Mouse (Mus musculus) CH12.LX (cell line): ENCODE results near the gene Ccdc114. TPM values are rescaled to one million over a fixed set of nuclear protein-coding genes. Genes with fewer than 3 reads are reported as not detected.

ENCODE experiments used
- DNase-seq: peaks from one replicate; pipeline ENCODE4 v3.0.0-alpha.2; 2013; ENCODE audit errors: extremely low read depth
- H3K27ac ChIP-seq: 2 replicates; pipeline ENCODE4 v1.5.1; 2012; ENCODE audit warnings: low read depth, mild to moderate bottlenecking, control low read depth, moderate library complexity; ENCODE audit not compliant: insufficient read depth
- H3K27me3 ChIP-seq: replicated peaks from 2 replicates; pipeline ENCODE3; 2012; ENCODE audit warnings: inconsistent platforms
- H3K36me3 ChIP-seq, 2 experiments: replicated peaks in 1 of 2; 2 replicates each; pipeline versions ENCODE3 to v1.6.1; 2012; ENCODE audit warnings: inconsistent platforms in 1 of 2, low read length in 1 of 2, mild to moderate bottlenecking in 1 of 2, mixed read lengths in 1 of 2, moderate library complexity in 1 of 2; ENCODE audit not compliant: control insufficient read depth in 1 of 2, insufficient read depth in 1 of 2
- H3K4me1 ChIP-seq, 2 experiments: 2 replicates each; pipeline ENCODE4 v1.6.1; 2012; ENCODE audit warnings: inconsistent platforms in 1 of 2, moderate library complexity in 1 of 2; ENCODE audit not compliant: insufficient read depth in 2 of 2, control insufficient read depth in 1 of 2
- H3K4me2 ChIP-seq: 2 replicates; pipeline ENCODE4 v1.6.1; 2012; ENCODE audit warnings: low read depth, mild to moderate bottlenecking, control low read depth; ENCODE audit not compliant: poor library complexity, insufficient read depth, severe bottlenecking
- H3K4me3 ChIP-seq, 3 experiments: fragments of 150-350 bp in 1 of 3; sonication (generic) in 1 of 3; replicated peaks in 1 of 3; 2 replicates each; pipeline versions ENCODE3 to v1.5.1; 2011 to 2012; ENCODE audit warnings: low read depth in 2 of 3, low read length in 2 of 3, mild to moderate bottlenecking in 2 of 3, moderate library complexity in 2 of 3, control low read depth in 1 of 3, improper control_type of control experiment in 1 of 3, inconsistent platforms in 1 of 3, mixed read lengths in 1 of 3; ENCODE audit not compliant: poor library complexity in 1 of 3
- H3K79me2 ChIP-seq: replicated peaks from 2 replicates; pipeline ENCODE4 v1.6.1; 2012; ENCODE audit warnings: mild to moderate bottlenecking, moderate library complexity; ENCODE audit not compliant: control insufficient read depth, poor library complexity, insufficient read depth, severe bottlenecking; ENCODE audit errors: extremely low read depth
- H3K9ac ChIP-seq: 2 replicates; pipeline ENCODE4 v1.6.1; 2012; ENCODE audit warnings: low read depth, mild to moderate bottlenecking, control low read depth, moderate library complexity; ENCODE audit not compliant: insufficient read depth
- H3K9me3 ChIP-seq: replicated peaks from 2 replicates; pipeline ENCODE3; 2012; ENCODE audit warnings: low read length, inconsistent platforms, mixed read lengths
- CTCF ChIP-seq, 2 experiments: IDR thresholded peaks in 1 of 2; conservative IDR thresholded peaks in 1 of 2; 2 replicates each; pipeline ENCODE4 v1.5.1; 2011 to 2012; ENCODE audit warnings: low read depth in 2 of 2, low read length in 2 of 2, improper control_type of control experiment in 1 of 2, inconsistent platforms in 1 of 2, mild to moderate bottlenecking in 1 of 2, moderate library complexity in 1 of 2
- E2F4 ChIP-seq: IDR thresholded peaks from 2 replicates; pipeline ENCODE4 v1.6.1; 2011; ENCODE audit warnings: low read depth, low read length, improper control_type of control experiment; ENCODE audit not compliant: insufficient replicate concordance
- EP300 ChIP-seq: IDR thresholded peaks from 2 replicates; pipeline ENCODE4 v1.6.1; 2011; ENCODE audit warnings: low read length, improper control_type of control experiment
- ETS1 ChIP-seq: conservative IDR thresholded peaks from 2 replicates; pipeline ENCODE4 v1.6.1; 2012; ENCODE audit warnings: low read depth, mild to moderate bottlenecking, inconsistent platforms, low read length, improper control_type of control experiment, moderate library complexity
- HCFC1 ChIP-seq: IDR thresholded peaks from 2 replicates; pipeline ENCODE4 v1.6.1; 2012; ENCODE audit warnings: low read depth, mild to moderate bottlenecking, inconsistent platforms, low read length, improper control_type of control experiment
- IRF4 ChIP-seq: IDR thresholded peaks from 2 replicates; pipeline ENCODE4 v1.6.1; 2014; ENCODE audit warnings: low read depth, mild to moderate bottlenecking, inconsistent platforms, low read length, improper control_type of control experiment
- JUN ChIP-seq: IDR thresholded peaks from 2 replicates; pipeline ENCODE4 v1.6.1; 2011; ENCODE audit warnings: low read depth, mild to moderate bottlenecking, low read length, improper control_type of control experiment, moderate library complexity; ENCODE audit not compliant: insufficient read depth
- JUND ChIP-seq: conservative IDR thresholded peaks from 2 replicates; pipeline ENCODE4 v1.6.1; 2011; ENCODE audit warnings: low read depth, low read length, improper control_type of control experiment
- KAT2A ChIP-seq: IDR thresholded peaks from 2 replicates; pipeline ENCODE4 v1.6.1; 2012; ENCODE audit warnings: low read length, improper control_type of control experiment, inconsistent platforms; ENCODE audit not compliant: insufficient replicate concordance
- MAFK ChIP-seq: IDR thresholded peaks from 2 replicates; pipeline ENCODE4 v1.6.1; 2011; ENCODE audit warnings: low read length, improper control_type of control experiment; ENCODE audit not compliant: insufficient replicate concordance
- MAX ChIP-seq: IDR thresholded peaks from 2 replicates; pipeline ENCODE4 v1.6.1; 2011; ENCODE audit warnings: low read length, improper control_type of control experiment
- MAZ ChIP-seq: IDR thresholded peaks from 2 replicates; pipeline ENCODE4 v1.6.1; 2012; ENCODE audit warnings: low read depth, mild to moderate bottlenecking, inconsistent platforms, low read length, improper control_type of control experiment, moderate library complexity
- MEF2A ChIP-seq: IDR thresholded peaks from 2 replicates; pipeline ENCODE4 v1.6.1; 2014; ENCODE audit warnings: low read depth, mild to moderate bottlenecking, inconsistent platforms, low read length, improper control_type of control experiment, borderline replicate concordance
- MXI1 ChIP-seq: IDR thresholded peaks from 2 replicates; pipeline ENCODE4 v1.6.1; 2011; ENCODE audit warnings: mild to moderate bottlenecking, low read depth, low read length, improper control_type of control experiment
- MYC ChIP-seq: IDR thresholded peaks from 2 replicates; pipeline ENCODE4 v1.6.1; 2011; ENCODE audit warnings: low read depth, mild to moderate bottlenecking, improper control_type of control experiment, low read length
- NELFE ChIP-seq: IDR thresholded peaks from 2 replicates; pipeline ENCODE4 v1.6.1; 2011; ENCODE audit warnings: low read depth, low read length, improper control_type of control experiment
- NRF1 ChIP-seq: IDR thresholded peaks from 2 replicates; pipeline ENCODE4 v1.6.1; 2014; ENCODE audit warnings: low read depth, mild to moderate bottlenecking, inconsistent platforms, low read length, improper control_type of control experiment, moderate library complexity
- PAX5 ChIP-seq: IDR thresholded peaks from 2 replicates; pipeline ENCODE4 v1.6.1; 2012; ENCODE audit warnings: low read length, inconsistent platforms, mixed read lengths
- POLR2AphosphoS2 ChIP-seq: IDR thresholded peaks from 2 replicates; pipeline ENCODE4 v1.6.1; 2011; ENCODE audit warnings: low read depth, low read length, improper control_type of control experiment
- RAD21 ChIP-seq: IDR thresholded peaks from 2 replicates; pipeline ENCODE4 v1.6.1; 2011; ENCODE audit warnings: low read depth, mild to moderate bottlenecking, low read length, improper control_type of control experiment, moderate library complexity
- SIN3A ChIP-seq: IDR thresholded peaks from 2 replicates; pipeline ENCODE4 v1.6.1; 2012; ENCODE audit warnings: low read length, improper control_type of control experiment, inconsistent platforms
- SMC3 ChIP-seq: IDR thresholded peaks from 2 replicates; pipeline ENCODE4 v1.6.1; 2011; ENCODE audit warnings: low read depth, low read length, improper control_type of control experiment
- UBTF ChIP-seq: IDR thresholded peaks from 2 replicates; pipeline ENCODE4 v1.6.1; 2012; ENCODE audit warnings: low read depth, mild to moderate bottlenecking, inconsistent platforms, low read length, improper control_type of control experiment, moderate library complexity
- USF1 ChIP-seq: IDR thresholded peaks from 2 replicates; pipeline ENCODE4 v1.6.1; 2014; ENCODE audit warnings: low read depth, mild to moderate bottlenecking, inconsistent platforms, low read length, improper control_type of control experiment
- ZC3H11A ChIP-seq: IDR thresholded peaks from 2 replicates; pipeline ENCODE4 v1.6.1; 2012; ENCODE audit warnings: low read depth, mild to moderate bottlenecking, inconsistent platforms, low read length, improper control_type of control experiment
- ZNF384 ChIP-seq: IDR thresholded peaks from 2 replicates; pipeline ENCODE4 v1.6.1; 2012; ENCODE audit warnings: low read depth, low read length, improper control_type of control experiment, inconsistent platforms
- dilution Hi-C: fragments of 300-500 bp; cut with MboI; formaldehyde crosslinking; loops from 2 replicates; pipeline ENCODE4 v1.14.3; 2020; ENCODE audit warnings: low sequenced_read_pairs; ENCODE audit not compliant: extremely low pct_unique_long_range_greater_than_20kb, extremely low pct_ligation_motif_present
- in situ Hi-C: fragments of 300-500 bp; cut with MboI; formaldehyde crosslinking; loops from 3 replicates; pipeline ENCODE4 v1.14.3; 2019; ENCODE audit warnings: low sequenced_read_pairs, low pct_ligation_motif_present, low pct_unique_long_range_greater_than_20kb, mixed read lengths
- polyA plus RNA-seq: library from polyadenylated mRNA; unstranded; fragments of >175 nt; gene quantifications from 2 replicates; pipeline ENCODE4 v1.2.1, GENCODE M21; 2012; ENCODE audit warnings: low read depth; ENCODE audit not compliant: insufficient read length
- total RNA-seq, 2 experiments: library from RNA; depleted of rRNA; stranded (reverse); fragments of 300-350 nt in 1 of 2; fragments of >200 nt in 1 of 2; gene quantifications; 2 replicates each; pipeline ENCODE4 v1.2.3; 2012 to 2014

Ccdc114 gene
- total and polyA plus RNA-seq, 3 experiments, result 0.11 TPM; not detected in 2

DNA sequence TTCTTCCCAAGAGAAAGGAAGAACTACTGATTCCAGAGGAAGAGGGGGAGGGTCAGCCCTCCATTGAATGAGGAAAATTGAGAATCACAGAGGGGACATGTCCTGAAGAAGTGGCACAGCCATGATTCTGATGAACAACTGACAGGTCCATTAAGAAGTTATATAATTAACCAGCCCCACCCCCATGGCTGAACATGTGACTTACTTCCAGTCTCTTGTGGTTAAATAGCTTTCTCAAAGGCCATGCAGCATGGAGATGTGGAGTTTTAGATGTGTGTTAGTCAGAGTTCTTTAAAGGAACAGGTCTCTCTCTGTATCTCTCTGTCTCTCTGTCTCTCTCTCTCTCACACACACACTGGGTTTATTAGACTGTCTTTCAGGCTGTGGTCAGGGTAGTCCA, 15.5 kb upstream of the Ccdc114 start:
- dilution Hi-C loops, result no loop called here
- TF ChIP-seq MYC, result no peak
- TF ChIP-seq SMC3, result no peak
- TF ChIP-seq RAD21, result no peak
- TF ChIP-seq JUN, result no peak
- no peak for TF ChIP-seq HCFC1
- no peak for TF ChIP-seq ZC3H11A
- TF ChIP-seq IRF4, result no peak
- TF ChIP-seq MAX, result no peak
- TF ChIP-seq MEF2A, result no peak
- TF ChIP-seq MAZ, result no peak
- no peak for TF ChIP-seq ETS1
- TF ChIP-seq JUND, result no peak
- no peak for TF ChIP-seq KAT2A
- no peak for TF ChIP-seq MAFK
- TF ChIP-seq MXI1, result no peak
- no peak for TF ChIP-seq ZNF384
- no peak for TF ChIP-seq SIN3A
- H3K4me3 ChIP-seq, result no peak overlapping the region
- no peaks in the 10 kb centered on the region for H3K27me3 ChIP-seq
- H3K79me2 ChIP-seq, result no peaks in the 10 kb centered on the region
- peaks cover 4% of the 10 kb centered on the region for H3K9me3 ChIP-seq
- no peak overlapping the region for H3K4me2 ChIP-seq
- H3K36me3 ChIP-seq, result peaks cover 21 to 54% of the 10 kb centered on the region in 2 experiments
- H3K9ac ChIP-seq, result no peak overlapping the region
- no peak for DNase-seq
- in situ Hi-C loops, result no loop called here
- no peak overlapping the region for H3K27ac ChIP-seq
- H3K4me1 ChIP-seq, result peaks cover 0 to 15% of the 10 kb centered on the region in 2 experiments; a peak in 2 of 4 replicates

GRCm38 (mm10) chr7:45909145-45909544, 14.7 kb upstream of the Ccdc114 start:
- no peak overlapping the region for H3K4me2 ChIP-seq
- no peak for DNase-seq
- H3K4me1 ChIP-seq, result peaks cover 0 to 15% of the 10 kb centered on the region in 2 experiments; a peak in 2 of 4 replicates
- no peaks in the 10 kb centered on the region for H3K79me2 ChIP-seq
- no peaks in the 10 kb centered on the region for H3K27me3 ChIP-seq
- H3K4me3 ChIP-seq, result no peak overlapping the region
- H3K27ac ChIP-seq, result no peak overlapping the region
- H3K9ac ChIP-seq, result no peak overlapping the region
- peaks cover 21 to 60% of the 10 kb centered on the region in 2 experiments for H3K36me3 ChIP-seq
- peaks cover 4% of the 10 kb centered on the region for H3K9me3 ChIP-seq
- dilution Hi-C loops, result no loop called here
- in situ Hi-C loops, result no loop called here
- TF ChIP-seq MEF2A, result no peak
- TF ChIP-seq USF1, result no peak
- TF ChIP-seq ZNF384, result no peak
- TF ChIP-seq NELFE, result no peak
- TF ChIP-seq PAX5, result no peak
- TF ChIP-seq NRF1, result no peak
- no peak for TF ChIP-seq POLR2AphosphoS2
- no peak for TF ChIP-seq MXI1
- TF ChIP-seq E2F4, result no peak
- no peak for TF ChIP-seq MYC
- TF ChIP-seq HCFC1, result no peak
- no peak for TF ChIP-seq MAZ
- TF ChIP-seq EP300, result no peak
- no peak for TF ChIP-seq UBTF
- TF ChIP-seq CTCF (conservative IDR thresholded peaks at IDR 0.05 in 1 of 2, IDR thresholded peaks at IDR 0.05 in 1 of 2; ENCODE audit: low read depth in 2 of 2, low read length in 2 of 2), result no peak
- TF ChIP-seq ZC3H11A, result no peak
